Mouse (Mus musculus): ENCODE measurements around the gene Ccdc6.

Gene Ccdc6

DNA sequence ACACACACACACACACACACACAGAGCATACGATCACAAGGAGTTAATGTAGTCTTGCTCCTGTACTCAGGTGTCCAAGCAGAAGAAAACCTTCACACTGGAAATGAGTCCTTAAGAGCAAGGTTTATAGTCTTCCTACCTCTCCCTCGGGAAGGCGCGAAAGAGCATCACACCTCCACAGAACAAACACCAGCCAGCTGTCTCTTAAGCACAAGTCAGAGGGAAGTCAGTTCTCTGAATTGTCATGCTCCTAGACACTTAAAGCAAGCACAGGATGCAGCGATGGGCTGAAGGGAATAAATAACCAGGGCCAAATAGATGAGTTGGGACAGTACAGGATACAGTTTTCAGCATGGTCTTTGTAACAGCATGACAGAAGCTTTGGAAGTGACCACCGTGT lies 35.8 kb downstream of the Ccdc6 start:
- no peak for DNase-seq (ENCODE audit: low spot score)

DNA sequence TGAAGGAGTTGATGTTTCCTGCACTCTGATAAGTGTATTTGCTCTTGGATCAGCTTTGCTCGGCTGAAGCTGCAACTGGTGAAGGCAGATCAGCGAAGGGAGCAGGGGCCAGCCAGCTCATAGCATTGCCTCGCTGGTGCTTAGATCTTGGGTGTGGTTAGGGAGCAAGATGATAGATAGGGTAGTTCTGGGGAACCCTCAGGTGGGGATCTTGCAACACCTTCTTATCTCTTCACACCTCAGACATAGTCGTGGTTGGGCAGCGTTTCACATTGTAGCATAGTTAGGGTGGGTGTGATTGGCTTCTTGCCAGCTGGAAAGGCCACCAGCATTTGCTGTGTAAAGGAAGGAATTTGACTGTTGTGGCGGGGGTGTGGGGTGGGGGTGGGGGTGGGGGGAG lies 36.3 kb downstream of the Ccdc6 start:
- DNase-seq (ENCODE audit: low spot score) = no peak

DNA sequence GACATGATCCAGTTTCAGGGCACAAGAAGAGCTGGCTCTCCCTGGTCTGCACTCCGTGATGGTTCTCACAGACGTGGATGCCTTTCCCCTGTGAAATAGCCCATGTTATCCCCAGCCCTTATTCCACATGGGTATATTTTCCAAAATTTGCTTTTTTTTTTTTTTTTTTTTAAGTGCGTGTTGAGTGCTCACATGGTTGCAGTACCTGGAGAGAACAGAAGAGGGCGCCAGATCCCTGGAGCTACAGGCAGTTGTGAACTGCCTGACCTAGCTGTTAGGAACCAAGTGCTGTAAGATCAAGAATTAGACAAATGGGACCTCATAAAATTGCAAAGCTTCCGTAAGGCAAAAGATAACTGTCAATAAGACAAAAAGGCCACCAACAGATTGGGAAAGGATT lies 38.8 kb downstream of the Ccdc6 start:
- DNase-seq (ENCODE audit: low spot score) = peak; percentile 31

DNA sequence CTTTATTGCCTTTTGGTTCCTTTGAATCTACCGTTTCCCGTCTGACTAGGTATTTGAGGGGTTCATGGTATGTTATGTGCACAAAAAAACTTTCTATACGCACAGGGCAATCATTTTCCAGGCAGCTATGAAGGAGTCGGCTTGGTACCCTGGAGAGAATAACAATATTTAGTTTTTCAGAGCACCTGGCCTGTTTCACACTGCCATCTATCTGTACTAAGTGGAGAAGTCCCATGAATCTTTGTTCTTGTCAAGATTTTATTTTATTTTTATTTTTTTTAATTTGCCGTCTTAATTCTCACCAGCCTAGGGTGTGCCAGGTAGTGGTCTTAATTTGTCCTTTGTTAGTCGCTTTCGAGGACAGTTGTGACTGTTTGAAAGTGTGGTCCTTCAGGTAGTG lies 40.7 kb downstream of the Ccdc6 start:
- no peak for DNase-seq (ENCODE audit: low spot score)

DNA sequence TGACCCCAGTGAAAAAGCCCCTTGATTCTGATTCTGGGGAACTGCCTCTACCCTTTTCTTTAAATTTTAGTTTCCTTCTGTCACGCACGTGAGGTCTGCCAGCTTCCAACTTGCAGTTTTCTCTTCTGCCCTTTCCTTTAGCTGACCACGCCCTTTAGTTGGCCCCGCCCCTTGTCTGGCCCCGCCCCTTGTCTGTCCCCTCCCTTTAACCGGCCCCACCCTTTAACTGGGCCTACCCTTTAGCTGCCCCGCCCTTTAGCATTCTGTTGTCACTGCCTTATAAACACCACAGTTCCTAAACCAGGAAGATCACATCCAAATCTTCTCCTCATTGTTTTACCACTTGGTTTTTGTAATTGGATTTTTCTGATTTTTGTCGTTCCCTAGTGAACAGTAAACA lies 41.2 kb downstream of the Ccdc6 start:
- DNase-seq (ENCODE audit: low spot score) = no peak

DNA sequence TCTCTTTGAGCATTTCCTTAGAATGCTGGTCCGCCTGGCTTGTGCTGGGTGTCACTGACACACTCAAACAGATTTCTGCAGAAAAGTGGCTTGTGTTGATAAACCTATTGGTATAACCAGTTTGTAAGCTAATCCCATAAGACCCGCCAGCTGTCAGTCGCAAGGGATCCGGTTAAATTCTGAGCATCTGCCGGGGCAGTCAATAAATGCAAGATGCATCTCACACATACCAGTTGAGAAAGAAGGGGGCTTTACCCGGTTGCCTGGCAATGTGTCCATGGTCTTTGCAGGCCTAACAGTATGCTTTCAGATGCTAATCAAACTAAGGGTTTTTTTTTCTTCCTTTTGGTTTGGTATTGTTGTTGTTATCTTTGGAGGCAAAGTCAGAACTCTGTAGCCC lies 42.4 kb downstream of the Ccdc6 start:
- DNase-seq (ENCODE audit: low spot score) = no peak

DNA sequence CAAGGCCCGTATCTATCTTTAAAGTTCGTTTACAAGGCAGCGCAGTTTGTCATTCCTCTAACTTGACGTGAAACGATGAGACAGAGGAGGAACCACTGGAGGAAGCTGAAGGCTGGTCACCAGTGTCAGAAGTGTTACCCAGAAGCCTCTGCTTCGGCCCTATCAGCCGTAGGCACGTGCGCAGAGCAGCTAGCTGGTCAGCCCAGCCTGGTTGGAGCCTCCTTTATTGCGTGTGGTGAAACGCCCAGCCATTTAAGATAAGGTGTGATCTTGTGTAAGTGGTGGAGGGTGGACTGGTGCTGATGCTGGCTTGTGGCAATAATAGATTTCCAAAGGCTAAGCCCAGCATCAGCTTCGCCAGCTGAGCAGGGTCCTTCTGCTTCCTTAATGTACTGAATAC lies 43.5 kb downstream of the Ccdc6 start:
- DNase-seq (ENCODE audit: low spot score) = no peak

DNA sequence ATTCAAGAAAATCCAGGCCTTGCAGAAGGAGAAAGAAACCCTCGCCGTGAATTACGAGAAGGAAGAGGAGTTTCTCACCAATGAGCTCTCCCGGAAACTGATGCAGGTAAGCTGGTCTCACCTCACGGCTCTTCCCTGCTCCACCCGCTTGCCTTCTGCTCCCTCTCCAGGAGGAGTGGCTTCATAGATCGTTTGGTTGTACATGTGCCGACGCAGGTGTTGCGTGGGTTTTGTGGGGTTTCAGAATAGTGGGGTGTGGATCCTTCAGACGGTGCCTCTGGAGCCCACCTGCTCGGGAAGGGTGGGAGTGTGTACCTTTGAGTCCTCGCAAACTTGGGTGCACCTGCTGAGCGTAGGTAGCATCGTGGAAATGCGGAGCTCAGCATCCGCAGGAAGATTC lies 45.7 kb downstream of the Ccdc6 start:
- no peak for DNase-seq (ENCODE audit: low spot score)

DNA sequence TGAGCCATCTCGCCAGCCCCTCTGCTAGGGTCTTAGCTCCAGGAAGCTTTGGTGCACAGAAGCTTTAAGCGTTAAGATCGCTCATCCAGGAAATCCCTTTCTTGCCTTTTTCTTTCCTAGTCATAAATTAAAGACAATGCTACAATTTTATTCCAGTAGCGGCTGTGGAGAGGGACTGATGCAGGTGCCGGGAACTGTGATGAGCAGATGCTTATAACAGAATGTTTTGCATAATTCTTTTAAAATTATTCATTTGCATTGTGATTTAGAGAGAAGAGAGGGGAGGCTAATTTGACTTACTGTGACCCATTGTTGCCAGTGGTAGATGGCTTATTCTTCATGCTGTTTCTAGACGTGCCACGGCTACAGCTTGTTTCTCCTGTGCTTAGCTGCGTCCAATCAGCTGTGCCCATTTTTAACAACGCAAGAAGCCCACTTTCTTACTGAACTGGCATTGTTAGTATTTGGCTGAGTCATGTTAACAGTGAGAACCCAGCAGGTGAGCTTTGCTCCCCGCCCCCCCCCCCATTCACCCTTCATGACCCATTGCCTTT lies 47.2 kb downstream of the Ccdc6 start:
- DNase-seq (ENCODE audit: low spot score) = no peak

DNA sequence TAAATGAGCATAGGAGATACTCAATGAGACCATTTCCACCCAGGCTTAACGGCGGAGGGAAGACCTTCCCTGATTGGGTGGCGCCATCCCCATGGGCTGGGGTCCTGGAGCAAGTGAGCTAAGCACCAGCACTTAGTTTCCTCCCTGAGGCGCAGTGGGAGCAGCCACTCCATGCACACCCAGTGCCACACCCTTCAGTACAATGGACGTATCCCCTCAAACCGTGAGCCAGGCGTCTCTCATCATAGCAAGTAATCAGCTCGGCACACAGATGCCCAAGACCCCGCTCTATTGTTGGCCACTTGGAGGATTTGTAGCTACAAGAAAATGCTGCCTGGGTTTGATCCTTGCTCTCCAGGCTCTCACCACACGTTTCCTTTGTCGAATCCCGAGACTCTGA lies 49.0 kb downstream of the Ccdc6 start:
- DNase-seq (ENCODE audit: low spot score) = no peak

DNA sequence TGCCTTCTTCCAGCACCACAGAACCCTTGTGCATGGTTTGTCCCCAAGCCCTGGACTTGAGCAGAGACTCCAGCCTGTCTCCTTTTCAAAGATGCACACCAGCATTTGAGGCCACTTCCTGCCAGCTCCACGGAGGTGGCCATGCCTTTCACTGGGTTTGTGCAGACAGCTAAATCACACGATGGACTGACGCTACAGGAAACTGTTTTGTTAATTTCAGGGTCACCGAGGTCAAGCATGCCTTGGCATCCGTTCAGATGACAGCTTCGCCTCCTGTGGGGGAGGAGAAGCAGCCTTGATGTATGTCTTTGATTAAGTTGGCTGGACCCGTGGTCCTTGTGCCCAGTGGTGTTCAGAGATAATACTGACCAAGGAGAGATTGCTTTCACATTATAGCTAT lies 52.2 kb downstream of the Ccdc6 start:
- DNase-seq (ENCODE audit: low spot score) = no peak

DNA sequence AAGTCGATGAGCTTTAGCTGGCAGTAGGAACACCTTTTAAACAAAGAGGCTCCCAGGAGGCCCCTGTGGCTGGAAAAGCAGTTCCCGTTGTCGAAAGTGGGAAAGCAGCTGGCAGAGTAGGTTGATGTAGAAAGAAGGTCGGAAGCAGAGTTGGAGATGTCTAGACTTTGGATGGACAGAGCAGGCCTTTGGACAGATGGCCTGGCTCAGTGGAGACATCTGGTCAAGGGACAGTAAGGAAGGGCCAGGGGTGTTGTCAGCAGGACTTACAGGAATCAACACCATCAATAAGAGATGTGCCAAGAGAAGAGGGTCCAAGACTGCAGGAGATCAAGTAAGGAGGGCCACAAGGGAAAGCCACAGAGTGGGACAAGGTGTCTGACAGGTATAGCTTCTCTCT lies 53.4 kb downstream of the Ccdc6 start:
- no peak for DNase-seq (ENCODE audit: low spot score)

DNA sequence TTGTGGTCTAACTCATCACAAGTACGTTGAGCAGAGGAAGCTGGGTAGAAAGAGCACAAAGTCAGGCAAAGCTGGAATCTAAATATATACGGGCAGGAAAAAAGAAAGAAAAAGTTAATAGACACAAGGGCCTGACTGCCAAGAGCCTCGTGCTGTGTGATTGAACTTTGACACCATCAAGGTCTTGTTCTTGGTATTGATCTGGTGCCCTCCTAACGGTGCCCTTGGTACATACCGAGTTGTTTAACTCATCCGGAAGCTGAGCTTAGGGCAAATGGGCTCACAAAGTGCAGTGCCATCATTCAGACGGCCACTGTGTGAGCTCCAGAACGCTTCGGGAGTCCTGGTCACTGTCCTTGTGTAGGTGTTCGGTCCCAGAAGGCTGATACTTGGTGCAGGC lies 54.2 kb downstream of the Ccdc6 start:
- DNase-seq (ENCODE audit: low spot score) = no peak

DNA sequence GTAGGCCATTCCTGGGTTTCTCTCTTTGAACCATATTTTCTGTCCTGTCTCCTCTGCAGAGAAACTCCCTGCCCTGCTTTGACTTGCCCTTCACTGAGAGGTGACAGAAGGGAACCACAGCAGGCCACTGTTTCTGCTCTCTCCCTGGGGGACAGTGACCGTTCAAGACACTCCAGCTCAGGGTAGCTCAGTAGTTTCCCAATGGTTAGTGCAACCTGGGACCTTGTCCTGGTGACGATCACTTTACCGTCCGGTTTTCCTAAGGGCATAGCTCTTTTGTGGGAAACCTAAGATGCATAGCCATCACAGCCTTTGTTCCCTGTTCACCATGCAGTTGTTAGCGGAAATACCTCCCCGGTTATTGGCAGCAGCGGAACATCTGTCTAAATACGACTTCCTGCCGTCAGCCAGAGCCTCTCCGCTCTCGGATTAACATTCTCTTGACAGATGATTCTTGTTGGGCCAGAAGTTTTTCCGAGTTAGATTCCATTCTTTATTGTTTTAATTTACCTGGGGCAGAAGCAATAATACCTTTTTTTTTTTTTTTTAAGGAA lies 55.3 kb downstream of the Ccdc6 start:
- DNase-seq (ENCODE audit: low spot score) = peak; percentile 39

DNA sequence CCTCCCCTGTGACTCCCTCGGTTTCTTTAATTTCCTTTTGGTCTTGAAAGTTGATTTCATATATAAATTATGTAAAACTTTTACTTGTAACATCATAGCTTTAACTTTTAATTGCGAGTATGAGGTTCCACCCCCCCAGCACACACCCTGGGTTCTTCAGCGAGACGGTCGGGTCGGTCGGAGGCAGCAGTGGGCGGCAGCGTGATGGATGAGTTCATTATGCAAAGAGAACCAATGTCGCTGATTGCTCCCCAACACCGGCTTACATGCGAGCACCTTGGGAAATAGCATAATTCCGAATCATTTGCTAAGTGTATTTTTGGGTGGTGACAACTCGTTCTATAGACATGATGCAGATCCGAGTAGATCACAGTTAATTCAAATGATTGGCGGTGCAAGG lies 56.9 kb downstream of the Ccdc6 start:
- no peak for DNase-seq (ENCODE audit: low spot score)

DNA sequence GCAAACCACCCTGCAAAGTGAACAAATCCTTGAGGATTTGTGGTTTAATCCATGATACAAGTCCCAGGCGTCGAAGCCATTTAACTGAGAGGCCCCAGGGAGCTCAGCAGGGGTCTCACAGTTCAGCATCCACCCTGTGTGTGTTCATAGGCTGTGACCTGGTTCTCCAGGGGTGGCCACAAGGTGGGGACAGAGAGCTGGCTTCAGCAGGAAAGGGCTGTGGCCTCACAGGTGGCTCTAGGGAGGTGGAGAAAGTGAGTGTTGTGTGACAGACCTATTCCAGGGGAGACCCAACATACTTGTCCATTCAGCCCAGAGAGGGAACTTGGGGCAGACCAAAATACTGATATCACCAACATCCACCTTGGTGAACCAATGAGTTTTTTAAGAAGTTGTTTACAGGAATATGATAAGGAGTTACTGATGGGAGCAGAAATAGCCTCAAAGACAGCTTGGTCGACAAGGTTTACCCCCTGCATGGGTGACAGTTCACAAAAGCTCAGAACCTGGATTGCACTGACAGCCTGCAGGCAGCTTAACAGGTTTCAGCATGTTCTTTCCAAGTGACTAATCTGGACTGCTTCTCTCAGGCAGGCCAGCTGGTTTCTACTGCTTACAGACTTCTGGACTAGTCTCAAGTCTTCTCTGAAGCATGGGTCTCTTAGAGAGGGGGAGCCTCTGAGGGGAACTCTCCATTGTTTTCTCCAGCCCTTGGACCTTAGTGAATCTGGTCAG lies 59.7 kb downstream of the Ccdc6 start:
- peak; percentile 25 for DNase-seq (ENCODE audit: low spot score)

DNA sequence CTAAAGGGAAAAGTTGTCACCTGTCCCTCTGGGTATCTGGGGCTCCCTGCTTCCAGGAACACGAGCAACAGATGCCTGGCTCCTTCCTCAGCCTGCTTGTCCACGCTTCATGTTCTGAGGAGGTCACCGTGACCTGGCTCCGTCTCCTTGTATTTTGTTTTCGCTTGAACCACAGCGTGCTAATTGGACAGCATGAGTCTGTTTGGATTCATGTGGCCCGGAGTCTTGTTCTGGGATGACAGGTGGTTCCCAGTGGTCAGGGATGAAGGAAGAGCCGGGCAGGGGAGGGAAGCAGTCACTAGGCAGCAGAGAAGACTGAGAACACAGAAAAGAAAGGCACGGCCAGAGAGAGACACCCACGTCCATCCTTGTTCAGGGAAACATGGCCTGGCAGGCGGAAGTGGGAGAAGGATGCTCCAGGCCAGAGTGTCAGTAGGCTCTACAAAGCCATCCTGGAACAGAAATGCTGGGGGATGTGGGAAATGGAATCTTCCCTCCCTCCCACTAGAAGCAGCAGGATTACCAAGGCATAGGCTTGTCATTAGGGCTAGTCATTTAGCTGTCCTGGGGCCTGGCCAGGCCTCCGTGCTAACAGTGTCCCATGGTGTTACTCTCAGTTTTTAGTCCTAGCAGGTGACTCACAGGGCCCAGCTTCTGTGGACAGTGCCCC lies 62.9 kb downstream of the Ccdc6 start:
- no peak for DNase-seq (ENCODE audit: low spot score)

DNA sequence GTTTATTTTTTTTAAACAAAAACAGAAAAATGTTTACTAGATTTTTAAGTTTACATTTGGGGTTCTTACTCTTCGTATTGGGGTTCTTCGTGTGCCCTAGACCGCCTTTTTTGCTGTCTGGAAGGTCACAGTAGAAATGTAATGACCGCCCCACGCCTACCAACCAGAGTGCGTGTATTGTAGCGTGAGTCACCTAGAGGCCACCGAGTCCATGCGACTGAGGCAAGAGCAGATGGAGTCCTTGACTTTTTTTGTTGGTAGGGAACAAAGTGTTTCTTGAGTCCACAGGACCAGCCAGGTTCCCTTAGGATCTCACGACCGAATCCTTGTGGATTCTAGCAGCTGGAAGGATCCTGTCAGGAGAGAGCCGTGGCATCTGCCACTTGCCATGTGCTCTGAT lies 63.9 kb downstream of the Ccdc6 start:
- DNase-seq (ENCODE audit: low spot score) = no peak

DNA sequence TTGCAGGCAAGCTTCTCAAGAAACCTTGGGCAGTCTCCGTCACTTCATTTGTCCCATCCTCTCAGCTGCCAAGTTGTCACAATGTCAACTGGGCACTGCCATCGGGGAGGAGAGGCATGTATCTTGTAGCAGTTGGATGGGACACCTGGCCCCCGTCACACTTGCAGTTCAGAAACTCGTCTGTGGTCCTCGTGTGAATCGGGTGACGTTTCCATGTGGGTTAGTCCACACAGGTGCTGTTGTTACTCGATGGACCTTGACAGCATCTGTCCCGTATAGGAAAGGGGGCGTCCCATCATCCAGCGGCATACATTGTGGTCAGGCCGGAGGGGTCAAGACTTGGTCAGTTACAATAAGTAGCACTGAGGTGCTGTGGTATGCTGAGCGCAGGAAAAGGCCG lies 64.6 kb downstream of the Ccdc6 start:
- DNase-seq (ENCODE audit: low spot score) = no peak

DNA sequence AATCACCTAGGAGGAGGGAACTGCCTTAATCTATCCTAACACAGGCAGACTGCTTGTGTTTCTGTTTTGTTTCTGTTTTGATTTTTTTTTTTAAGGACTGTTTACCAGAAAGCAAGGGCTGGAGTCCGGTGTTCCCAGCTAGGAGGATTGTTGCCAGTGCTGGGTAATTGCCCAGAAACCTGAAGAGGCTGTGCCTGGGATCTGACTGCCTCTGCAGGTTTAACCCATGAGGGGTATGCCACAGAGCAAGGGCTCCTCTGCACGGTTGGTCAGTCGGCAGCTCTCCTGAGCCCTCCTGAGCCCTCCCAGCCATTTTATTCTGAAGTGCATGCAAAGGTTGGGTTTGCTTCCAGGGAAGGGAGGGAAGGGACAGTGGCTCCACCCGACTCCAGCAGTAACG lies 66.8 kb downstream of the Ccdc6 start:
- no peak for DNase-seq (ENCODE audit: low spot score)

DNA sequence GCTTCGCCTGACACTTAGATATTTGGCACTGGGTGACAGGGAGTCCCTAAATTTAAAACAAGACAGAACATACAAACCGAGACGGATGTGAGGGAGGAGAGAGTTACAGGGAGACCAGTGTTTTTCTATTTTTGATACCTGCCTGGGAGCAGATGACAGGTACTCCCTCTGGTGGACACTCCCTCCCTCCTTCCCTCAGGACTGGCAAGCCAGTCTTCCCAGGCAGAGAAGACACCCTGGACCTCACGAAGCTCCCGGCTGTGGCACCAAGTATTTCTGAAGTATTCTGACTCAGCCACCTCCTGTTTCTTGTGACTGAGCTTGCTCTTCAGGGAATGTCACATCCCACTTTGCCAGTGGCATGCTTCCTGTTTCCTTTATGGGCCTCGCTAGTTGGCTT lies 69.0 kb downstream of the Ccdc6 start:
- peak; percentile 20 for DNase-seq (ENCODE audit: low spot score)

DNA sequence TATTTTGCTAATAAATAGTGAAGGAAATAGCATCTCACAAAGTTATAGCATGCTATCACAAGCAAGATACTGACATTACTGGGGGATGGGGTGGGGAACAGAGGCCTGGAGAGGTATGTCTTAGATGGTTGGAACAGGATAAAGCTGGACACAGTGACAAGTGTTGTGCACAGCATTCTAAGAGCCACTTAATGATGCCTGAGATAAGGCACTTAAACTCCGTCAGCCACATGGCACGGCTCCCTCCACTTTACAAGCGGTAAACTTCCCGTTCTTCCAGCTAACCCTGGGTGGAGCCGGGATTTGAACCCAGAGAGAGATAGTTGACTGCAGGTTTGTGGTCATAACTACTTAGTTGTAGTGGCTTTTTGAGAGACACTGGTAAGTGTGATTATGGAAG lies 69.5 kb downstream of the Ccdc6 start:
- DNase-seq (ENCODE audit: low spot score) = peak; percentile 24

DNA sequence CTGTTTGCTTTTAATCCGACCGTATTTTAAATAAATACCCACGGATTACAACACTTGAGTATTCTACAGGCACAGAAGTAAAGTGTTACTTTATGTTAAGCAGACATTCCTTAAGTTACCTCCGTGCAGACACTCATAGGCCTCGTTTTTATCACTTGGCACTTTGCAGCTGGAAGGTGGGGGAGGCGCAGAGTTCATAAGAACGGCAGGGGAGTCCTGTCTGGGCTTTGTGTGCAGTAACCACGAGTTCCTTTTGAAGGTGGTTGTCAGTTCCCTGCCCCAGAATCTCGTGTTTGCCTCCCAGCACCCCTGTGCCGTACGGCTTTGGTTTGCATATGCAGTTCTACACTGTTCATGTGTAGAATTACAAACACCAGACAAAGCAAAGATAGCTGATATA lies 70.7 kb downstream of the Ccdc6 start:
- no peak for DNase-seq (ENCODE audit: low spot score)

DNA sequence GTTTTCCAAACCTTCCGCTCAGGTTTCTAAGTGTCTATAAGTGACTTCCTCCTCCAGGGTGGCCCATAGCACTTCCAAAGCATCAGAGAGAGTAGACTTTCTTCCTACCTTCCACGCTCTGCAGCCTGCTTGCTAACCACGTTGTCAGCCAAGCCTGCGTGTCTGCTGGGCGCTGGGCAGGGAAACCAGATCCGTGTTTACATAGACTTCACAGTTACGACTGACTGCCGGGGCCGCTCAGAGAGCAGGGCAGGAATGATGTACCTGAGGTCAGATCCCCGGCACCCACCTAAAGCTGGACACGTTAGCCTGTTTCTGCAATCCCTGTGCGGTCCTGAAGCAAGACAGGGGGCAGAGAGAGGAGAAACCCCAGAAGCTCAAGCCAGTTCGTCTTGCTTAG lies 71.5 kb downstream of the Ccdc6 start:
- no peak for DNase-seq (ENCODE audit: low spot score)

Data from lung, postnatal 25 days (tissue).